Mouse (Mus musculus) cerebellum, adult 2 months (tissue): ENCODE results near the gene Kremen1.

ENCODE experiments used
- CTCF ChIP-seq: fragments of 200-500 bp; IDR thresholded peaks from 2 replicates; pipeline ENCODE4 v1.5.1; 2011; ENCODE audit warnings: low read depth, mild to moderate bottlenecking, control low read depth, low read length, moderate library complexity, borderline replicate concordance; ENCODE audit not compliant: insufficient read depth
- POLR2A ChIP-seq: fragments of 200-500 bp; IDR thresholded peaks from 2 replicates; pipeline ENCODE4 v1.6.1; 2011; ENCODE audit warnings: low read length, control low read depth, borderline replicate concordance; ENCODE audit not compliant: insufficient read depth

- TF ChIP-seq CTCF: no peak
- TF ChIP-seq POLR2A: no peak
Measured at GRCm38 (mm10) chr11:5248200-5248599, 13.2 kb downstream of the Kremen1 start.
